Mouse (Mus musculus) heart, postnatal 14 days (tissue): ENCODE results near the gene Olfr399. TPM values are rescaled to one million over a fixed set of nuclear protein-coding genes. Genes with fewer than 3 reads are reported as not detected.

Source experiments
- DNase-seq, 2 experiments: peaks; one replicate each; pipeline ENCODE4 v3.0.0; 2021 to 2022
- intact Hi-C: fragments of 180-260 bp; cut with DNase I; formaldehyde crosslinking; loops from one replicate; pipeline ENCODE4 v1.15.1; 2025
- long read RNA-seq, 2 experiments: library from polyadenylated mRNA; stranded (forward); transcript quantifications; one replicate each; pipeline ENCODE4 v2.0.0; 2021
- total RNA-seq, 2 experiments: library from RNA; stranded (reverse); gene quantifications; 2 replicates each; pipeline ENCODE4 v1.2.3; 2021

The Olfr399 gene
- not detected for total RNA-seq
- long read RNA-seq, experiment 1: 0 reads
- long read RNA-seq, experiment 2: 0 reads

DNA sequence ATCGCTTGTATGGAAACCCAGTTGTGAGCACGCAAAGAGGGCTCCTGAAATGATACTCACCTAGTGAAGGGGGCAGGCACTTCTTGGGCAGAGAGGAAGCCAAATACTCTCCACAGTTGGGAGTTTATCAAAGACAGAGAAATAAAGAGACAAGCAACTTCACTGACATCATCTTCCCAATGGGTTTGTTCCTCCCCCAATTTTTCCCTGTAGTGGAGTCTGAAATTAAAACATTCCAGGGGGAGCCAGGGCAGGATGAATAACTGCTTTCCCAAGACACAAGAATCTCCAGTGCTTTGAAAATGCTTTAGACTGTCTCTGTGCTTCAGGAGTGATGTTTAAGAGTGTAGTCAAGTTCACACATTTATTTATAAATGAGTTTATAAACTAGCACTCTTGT lies at the start of gene Olfr399, which contains the start of gene Olfr139:
Gene Olfr399 (minus strand): TSS at position 165 of the 400 bp plus-strand sequence.
Gene Olfr139 (minus strand): TSS at position 101 of the 400 bp plus-strand sequence.
- DNase-seq: no peak
- intact Hi-C loops: no loop called here

DNA sequence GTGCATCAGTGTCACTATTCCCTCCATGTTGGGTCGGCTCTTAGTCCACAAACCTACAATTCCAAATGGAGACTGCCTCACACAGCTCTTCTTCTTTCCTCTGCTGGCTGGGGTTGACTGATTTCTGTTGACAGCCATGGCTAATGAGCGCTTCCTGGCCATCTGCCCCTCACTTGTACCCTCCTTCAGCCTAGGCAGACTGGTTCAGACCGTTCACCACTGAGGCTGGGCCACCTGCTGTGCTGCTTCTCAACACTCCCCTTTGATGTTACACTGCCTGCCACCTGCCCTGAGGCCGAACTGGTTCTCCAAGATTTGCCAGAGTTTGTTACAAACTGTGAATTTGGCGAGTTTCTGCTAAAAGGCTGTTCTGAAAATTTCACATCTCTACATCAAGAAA lies 48.7 kb upstream of the Olfr399 start:
- DNase-seq: no peak
- intact Hi-C loops: no loop called here

DNA sequence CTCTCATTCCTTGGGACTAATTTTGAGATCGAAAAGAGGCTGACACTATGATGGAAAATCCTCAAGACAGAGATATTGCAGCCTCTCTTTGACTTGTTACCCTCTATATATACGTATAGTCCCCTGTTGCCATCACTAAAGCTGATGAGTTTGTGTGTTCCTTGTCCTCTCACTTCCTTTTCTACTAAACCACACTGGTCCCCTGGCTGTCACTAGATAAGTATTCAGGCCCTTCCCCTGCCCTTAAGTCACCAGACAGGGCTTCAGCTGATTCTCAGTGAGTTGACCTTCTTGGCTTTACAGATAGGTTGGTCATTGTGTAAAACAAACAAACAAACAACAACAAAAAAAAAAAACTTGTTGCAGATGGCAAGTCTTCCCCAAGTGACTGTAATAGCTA lies 45.1 kb upstream of the Olfr399 start:
- intact Hi-C loops: no loop called here

DNA sequence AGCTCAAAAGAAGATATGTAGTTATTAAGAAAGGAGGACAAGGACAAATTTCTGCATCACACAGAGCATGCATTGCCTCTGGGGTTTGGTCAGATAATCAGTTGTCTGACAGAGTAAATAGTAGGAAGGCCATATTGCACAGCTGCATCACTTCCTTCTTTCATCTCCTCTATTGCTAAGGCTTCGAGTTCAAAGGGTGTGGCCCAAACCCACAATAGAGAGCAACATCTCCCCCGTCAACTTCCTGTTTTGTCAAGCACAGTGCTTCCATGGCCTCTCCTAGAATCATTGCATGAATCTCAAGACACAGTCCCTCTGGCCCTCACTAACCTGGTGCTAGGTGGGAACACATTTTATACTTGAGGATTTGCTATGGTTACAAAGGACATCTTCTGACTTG lies 44.3 kb upstream of the Olfr399 start:
- no peak for DNase-seq
- intact Hi-C loops: no loop called here

More for the DNA sequence above, 45.1 kb upstream of the Olfr399 start:
- no peak for DNase-seq

DNA sequence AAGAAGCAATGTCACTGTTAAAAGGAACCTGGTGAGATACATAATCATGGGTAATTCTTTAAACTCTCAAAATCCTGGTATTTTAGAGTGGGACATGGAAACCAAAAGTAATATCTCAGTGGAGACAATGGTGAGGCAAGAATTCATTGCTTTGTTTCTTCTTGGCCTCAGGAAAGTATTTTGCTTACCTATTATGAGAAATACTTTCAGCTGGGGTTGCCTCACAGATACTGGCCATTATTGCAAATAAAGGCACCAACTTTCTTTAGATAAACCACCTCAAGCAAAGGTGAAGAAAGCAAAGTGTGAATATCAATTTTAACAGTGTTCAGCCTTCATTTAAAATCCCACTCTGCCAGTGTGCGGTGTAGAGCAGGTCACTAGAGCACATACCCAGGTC lies 13.2 kb upstream of the Olfr399 start, which contains the start of gene Zfp616:
Gene Zfp616 (plus strand): TSS at position 301 of the 400 bp plus-strand sequence.
- intact Hi-C loops: no loop called here
- DNase-seq: no peak

DNA sequence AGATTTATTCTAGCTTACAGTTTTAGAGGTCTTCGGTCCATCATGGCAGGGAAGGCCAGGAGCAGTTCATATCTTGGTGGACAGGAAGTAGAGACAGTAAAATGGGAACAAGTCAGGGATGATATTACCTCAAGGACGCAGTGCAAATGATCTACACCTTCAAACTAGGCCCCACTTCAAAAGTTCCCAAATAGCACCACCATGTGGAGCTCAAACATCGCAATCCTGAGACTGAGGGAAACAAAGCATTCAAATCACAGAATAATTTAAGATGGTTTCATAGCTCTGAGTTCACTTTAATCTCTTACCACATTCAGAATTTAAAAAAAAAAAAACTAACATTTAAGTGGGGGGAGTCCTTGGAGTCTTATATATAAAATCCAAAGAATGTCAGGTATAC lies 5.1 kb downstream of the Olfr399 start:
- no peak for DNase-seq
- intact Hi-C loops: no loop called here

Other genes starting within 250 kb of the Olfr399 start
- not detected for gene Olfr392, start 239.6 kb downstream of the Olfr399 start, total RNA-seq
- not detected for gene Olfr393, start 205.2 kb downstream of the Olfr399 start, total RNA-seq
- not detected for gene Olfr394, start 165.8 kb downstream of the Olfr399 start, total RNA-seq
- gene Olfr395, start 147.3 kb downstream of the Olfr399 start, total RNA-seq: not detected
- not detected for gene Olfr23, start 119.9 kb downstream of the Olfr399 start, total RNA-seq
- not detected for gene Olfr397, start 95.8 kb downstream of the Olfr399 start, total RNA-seq
- gene Olfr398, start 66.2 kb downstream of the Olfr399 start, total RNA-seq: not detected
- gene Olfr139, start 64 bp downstream of the Olfr399 start, total RNA-seq: not detected
- gene Zfp616, start 13.3 kb upstream of the Olfr399 start, total RNA-seq: not detected
- gene Olfr401, start 57.1 kb upstream of the Olfr399 start, total RNA-seq: not detected
- not detected for gene Olfr402, start 96.9 kb upstream of the Olfr399 start, total RNA-seq
- not detected for gene Olfr403, start 129.6 kb upstream of the Olfr399 start, total RNA-seq
- gene Olfr43, start 154.8 kb upstream of the Olfr399 start, total RNA-seq: not detected
- not detected for gene Olfr406, start 203.2 kb upstream of the Olfr399 start, total RNA-seq
- gene Olfr59, start 227.1 kb upstream of the Olfr399 start, total RNA-seq: not detected